In the genomic region with DNA sequence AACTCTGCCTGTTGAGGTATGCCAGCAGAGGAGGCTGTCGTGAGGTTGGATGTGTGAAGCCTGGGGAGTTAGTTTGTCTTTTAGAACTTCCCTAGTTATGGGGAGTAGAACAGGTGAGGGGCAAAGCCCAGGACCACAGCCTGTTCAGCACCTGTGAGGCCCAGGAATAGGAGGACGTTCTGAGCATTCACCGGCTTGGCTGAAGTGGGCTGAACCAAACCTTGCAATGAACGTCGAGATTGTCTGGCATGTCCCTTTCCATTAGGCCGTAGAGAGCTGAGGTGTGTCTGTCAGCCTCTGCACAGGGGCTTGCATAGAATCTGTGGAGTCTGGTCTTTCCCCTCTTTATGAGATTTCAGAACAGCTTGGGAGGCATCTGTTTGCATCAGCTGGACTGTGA, we compare ENCODE assay signal across 27 mouse cellular contexts. TPM values are rescaled to one million over a fixed set of nuclear protein-coding genes. Genes with fewer than 3 reads are reported as not detected.
A peak's percentile ranks its signal among the peaks of the same experiment; 100 is the strongest.
DNase-seq lines count a peak whose midpoint lies in the region; ATAC-seq and TF ChIP-seq lines count a peak whose summit lies in the region.
"Had no signal": no experiment of that assay in that cellular context is flagged by ENCODE, and none has a peak within 500 bp of the region (broad histone marks: within the 10 kb centered on the region; RNA-seq: fewer than 3 reads in every experiment).

No protein-coding gene starts in this region.

- no peak for DNase-seq in gastrocnemius, adult 2 months
- DNase-seq in gastrocnemius, adult 8-10 months (ENCODE audit: low spot score in 2 of 2): no peak
- no peak for DNase-seq in hindbrain, embryonic 10.5 days (ENCODE audit: low spot score)
- DNase-seq in forebrain, embryonic 11.5 days (ENCODE audit: low spot score): no peak
- DNase-seq: adrenal gland, postnatal 10 days; adrenal gland, postnatal 36 days; B cell, adult 2 months; cerebellum, adult 11 months; cerebellum, adult 9-11 months; cerebellum, postnatal 25 days; forebrain, postnatal 0 days; gastrocnemius, postnatal 10 days; gastrocnemius, postnatal 36 days; heart, postnatal 14 days had no signal

- H3K4me3 ChIP-seq in gastrocnemius, adult 2 months: no peak overlapping the region
- H3K4me3 ChIP-seq in hindbrain, embryonic 10.5 days: no peak overlapping the region
- H3K4me3 ChIP-seq in hindbrain, embryonic 13.5 days: no peak overlapping the region
- H3K4me3 ChIP-seq in midbrain, embryonic 12.5 days: no peak overlapping the region
- H3K4me3 ChIP-seq in midbrain, embryonic 15.5 days: no peak overlapping the region
- H3K4me3 ChIP-seq in forebrain, embryonic 11.5 days (ENCODE audit: low read depth, low read length): no peak overlapping the region
- H3K4me3 ChIP-seq: forebrain, embryonic 10.5 days; heart, embryonic 13.5 days had no signal

- H3K27me3 ChIP-seq in hindbrain, embryonic 10.5 days (ENCODE audit: insufficient read depth, poor library complexity, severe bottlenecking): no peaks in the 10 kb centered on the region
- no peaks in the 10 kb centered on the region for H3K27me3 ChIP-seq in hindbrain, embryonic 13.5 days
- no peaks in the 10 kb centered on the region for H3K27me3 ChIP-seq in midbrain, embryonic 12.5 days
- no peaks in the 10 kb centered on the region for H3K27me3 ChIP-seq in midbrain, embryonic 15.5 days (replicated peaks)
- H3K27me3 ChIP-seq in forebrain, embryonic 11.5 days (ENCODE audit: control insufficient read depth, insufficient read depth, low read length): no peaks in the 10 kb centered on the region
- H3K27me3 ChIP-seq: CH12.LX; heart, embryonic 13.5 days; Patski had no signal

- ATAC-seq in hindbrain, embryonic 13.5 days (ENCODE audit: low FRiP score): no peak
- ATAC-seq in midbrain, embryonic 12.5 days (ENCODE audit: low FRiP score, low read depth): no peak
- ATAC-seq in midbrain, embryonic 15.5 days (replicated peaks): no peak
- ATAC-seq in forebrain, embryonic 11.5 days (replicated peaks; ENCODE audit: low FRiP score): no peak
- ATAC-seq: forebrain, embryonic 14.5 days; forebrain, postnatal 0 days; hindbrain, postnatal 0 days; inflammation-experienced regulatory T-cells, adult 6 months; intestine, embryonic 16.5 days; Patski had no signal

- H3K27ac ChIP-seq in gastrocnemius, adult 2 months: peak overlapping the region; percentile 33; the same call in 1 of the 2 replicates
- 0 out of 2 replicates have a peak overlapping the region, but pooled peaks have one; percentile 40 for H3K27ac ChIP-seq in hindbrain, embryonic 10.5 days
- H3K27ac ChIP-seq in hindbrain, embryonic 13.5 days: no peak overlapping the region
- peak overlapping the region; percentile 35; the same call in 1 of the 2 replicates for H3K27ac ChIP-seq in midbrain, embryonic 12.5 days (replicated peaks)
- H3K27ac ChIP-seq in midbrain, embryonic 15.5 days: no peak overlapping the region
- no peak overlapping the region for H3K27ac ChIP-seq in forebrain, embryonic 11.5 days (ENCODE audit: low read depth, low read length)
- H3K27ac ChIP-seq: forebrain, embryonic 10.5 days; heart, embryonic 13.5 days; hindbrain, embryonic 14.5 days; hindbrain, postnatal 0 days had no signal

- no peak overlapping the region for H3K9ac ChIP-seq in hindbrain, embryonic 13.5 days
- H3K9ac ChIP-seq in midbrain, embryonic 12.5 days (replicated peaks): no peak overlapping the region
- H3K9ac ChIP-seq in midbrain, embryonic 15.5 days: no peak overlapping the region
- H3K9ac ChIP-seq in forebrain, embryonic 11.5 days (ENCODE audit: low read length): no peak overlapping the region
- H3K9ac ChIP-seq: forebrain, postnatal 0 days; heart, embryonic 13.5 days; hindbrain, embryonic 14.5 days had no signal

- H3K4me1 ChIP-seq in hindbrain, embryonic 10.5 days (replicated peaks): peaks cover 46% of the 10 kb centered on the region
- H3K4me1 ChIP-seq in hindbrain, embryonic 13.5 days (replicated peaks): peaks cover 12% of the 10 kb centered on the region
- peaks cover 24% of the 10 kb centered on the region for H3K4me1 ChIP-seq in midbrain, embryonic 12.5 days
- peaks cover 17% of the 10 kb centered on the region; the same call in 1 of the 2 replicates for H3K4me1 ChIP-seq in midbrain, embryonic 15.5 days
- no peaks in the 10 kb centered on the region for H3K4me1 ChIP-seq in forebrain, embryonic 11.5 days (replicated peaks; ENCODE audit: control insufficient read depth, insufficient read depth, low read length)

- H3K36me3 ChIP-seq in hindbrain, embryonic 10.5 days: peaks cover 84% of the 10 kb centered on the region
- H3K36me3 ChIP-seq in hindbrain, embryonic 13.5 days: peaks cover 65% of the 10 kb centered on the region
- peaks cover 52% of the 10 kb centered on the region for H3K36me3 ChIP-seq in midbrain, embryonic 12.5 days
- peaks cover 30% of the 10 kb centered on the region for H3K36me3 ChIP-seq in midbrain, embryonic 15.5 days (replicated peaks)
- peaks cover 9% of the 10 kb centered on the region for H3K36me3 ChIP-seq in forebrain, embryonic 11.5 days (ENCODE audit: control insufficient read depth, insufficient read depth, low read length)

- H3K9me3 ChIP-seq in hindbrain, embryonic 10.5 days: no peaks in the 10 kb centered on the region
- H3K9me3 ChIP-seq in hindbrain, embryonic 13.5 days: no peaks in the 10 kb centered on the region
- H3K9me3 ChIP-seq in midbrain, embryonic 12.5 days: no peaks in the 10 kb centered on the region
- H3K9me3 ChIP-seq in midbrain, embryonic 15.5 days: no peaks in the 10 kb centered on the region
- H3K9me3 ChIP-seq in forebrain, embryonic 11.5 days (ENCODE audit: control insufficient read depth, low read length): no peaks in the 10 kb centered on the region
- H3K9me3 ChIP-seq: forebrain, embryonic 10.5 days; G1E; heart, embryonic 13.5 days had no signal

- no peak for TF ChIP-seq CTCF in gastrocnemius, adult 2 months (IDR thresholded peaks at IDR 0.05)

- intact Hi-C loops in gastrocnemius, adult 2 months (cut with DNase I): no loop called here

- 82% methylated on average over 6 of the region's 6 CpGs for WGBS in hindbrain, embryonic 10.5 days
- WGBS in hindbrain, embryonic 13.5 days: 76% methylated on average over 6 of the region's 6 CpGs
- 69% methylated on average over 6 of the region's 6 CpGs for WGBS in midbrain, embryonic 12.5 days
- WGBS in midbrain, embryonic 15.5 days: 47% methylated on average over 6 of the region's 6 CpGs
- 91% methylated on average over 6 of the region's 6 CpGs for WGBS in forebrain, embryonic 11.5 days

- no peak overlapping the region for H3K4me2 ChIP-seq in hindbrain, embryonic 13.5 days
- no peak overlapping the region for H3K4me2 ChIP-seq in midbrain, embryonic 12.5 days (replicated peaks)
- H3K4me2 ChIP-seq in midbrain, embryonic 15.5 days: no peak overlapping the region
- H3K4me2 ChIP-seq in forebrain, embryonic 11.5 days (ENCODE audit: low read depth, low read length, severe bottlenecking): no peak overlapping the region
- H3K4me2 ChIP-seq: heart, embryonic 13.5 days; hindbrain, embryonic 14.5 days had no signal

RNA-seq across cellular contexts. Expression of a gene that starts 23.4 kb away (rescaled TPM):
- 100 to 1,000 TPM in 1 of 2 experiments, 10 to 100 TPM in 1; 99.8 to 112 TPM for total RNA-seq in gastrocnemius, adult 2 months (2021)
- total RNA-seq in gastrocnemius, adult 8-10 months (2022): 100 to 1,000 TPM in 3 of 4 experiments, 10 to 100 TPM in 1; 90.7 to 109 (median 107) TPM
- polyA plus RNA-seq in hindbrain, embryonic 10.5 days (2016; fragmentation: Nextera tagmentation; extraction: Ambion mirVana): 1,115 and 1,359 TPM in 2 replicates
- 984 and 1,014 TPM in 2 replicates for polyA plus RNA-seq in hindbrain, embryonic 13.5 days (2015; fragmentation: Nextera tagmentation; extraction: Ambion mirVana)
- 1,454 and 1,508 TPM in 2 replicates for polyA plus RNA-seq in midbrain, embryonic 12.5 days (2016; fragmentation: Nextera tagmentation; extraction: Ambion mirVana)
- 690 and 713 TPM in 2 replicates for polyA plus RNA-seq in midbrain, embryonic 15.5 days (2015; fragmentation: Nextera tagmentation; extraction: Ambion mirVana)
- polyA plus RNA-seq in forebrain, embryonic 11.5 days (2014; fragmentation: Nextera tagmentation; extraction: Ambion mirVana): 1,921 and 2,020 TPM in 2 replicates

RNA-seq across cellular contexts. Expression of a gene that starts 23.5 kb away (rescaled TPM):
- total RNA-seq in gastrocnemius, adult 2 months (2021): 10 to 100 TPM; 29.8 to 32.6 TPM
- total RNA-seq in gastrocnemius, adult 8-10 months (2022): 10 to 100 TPM; 29.8 to 41.7 (median 32.2) TPM
- polyA plus RNA-seq in hindbrain, embryonic 10.5 days (2016; fragmentation: Nextera tagmentation; extraction: Ambion mirVana): 61.6 and 64.7 TPM in 2 replicates
- 54.6 and 58.6 TPM in 2 replicates for polyA plus RNA-seq in hindbrain, embryonic 13.5 days (2015; fragmentation: Nextera tagmentation; extraction: Ambion mirVana)
- polyA plus RNA-seq in midbrain, embryonic 12.5 days (2016; fragmentation: Nextera tagmentation; extraction: Ambion mirVana): 71.2 and 72.3 TPM in 2 replicates
- 54.3 and 56.1 TPM in 2 replicates for polyA plus RNA-seq in midbrain, embryonic 15.5 days (2015; fragmentation: Nextera tagmentation; extraction: Ambion mirVana)
- 71.2 and 74.9 TPM in 2 replicates for polyA plus RNA-seq in forebrain, embryonic 11.5 days (2014; fragmentation: Nextera tagmentation; extraction: Ambion mirVana)

RNA-seq across cellular contexts. Expression of a gene that starts 56.9 kb away (rescaled TPM):
- total RNA-seq in gastrocnemius, adult 2 months (2021): 1 to 10 TPM; 4.1 to 5.1 TPM
- total RNA-seq in gastrocnemius, adult 8-10 months (2022): 1 to 10 TPM; 2.2 to 4.3 (median 2.8) TPM
- polyA plus RNA-seq in hindbrain, embryonic 10.5 days (2016; fragmentation: Nextera tagmentation; extraction: Ambion mirVana): 5.1 and 7.5 TPM in 2 replicates
- 9.0 and 11.2 TPM in 2 replicates for polyA plus RNA-seq in hindbrain, embryonic 13.5 days (2015; fragmentation: Nextera tagmentation; extraction: Ambion mirVana)
- polyA plus RNA-seq in midbrain, embryonic 12.5 days (2016; fragmentation: Nextera tagmentation; extraction: Ambion mirVana): 4.8 and 6.5 TPM in 2 replicates
- polyA plus RNA-seq in midbrain, embryonic 15.5 days (2015; fragmentation: Nextera tagmentation; extraction: Ambion mirVana): 10.0 and 11.1 TPM in 2 replicates
- polyA plus RNA-seq in forebrain, embryonic 11.5 days (2014; fragmentation: Nextera tagmentation; extraction: Ambion mirVana): 4.5 and 4.7 TPM in 2 replicates

Comparison
In these comparisons a context has a peak if more than half of its experiments do, and no peak if none do; other contexts are left out.
1. H3K27ac ChIP-seq: peak in gastrocnemius, adult 2 months (single experiment), hindbrain, embryonic 10.5 days (single experiment) and midbrain, embryonic 12.5 days (single experiment); none in hindbrain, embryonic 13.5 days (single experiment), midbrain, embryonic 15.5 days (single experiment) and forebrain, embryonic 11.5 days (single experiment).